Mouse (Mus musculus): ENCODE measurements around the gene Uqcr11. TPM values are rescaled to one million over a fixed set of nuclear protein-coding genes. Genes with fewer than 3 reads are reported as not detected.

Uqcr11 gene
- 369 and 391 TPM in 2 replicates for total RNA-seq (2014; rRNA removed)
- polyA plus RNA-seq (2015; fragmentation: Nextera tagmentation; extraction: Ambion mirVana), result 897 and 981 TPM in 2 replicates

DNA sequence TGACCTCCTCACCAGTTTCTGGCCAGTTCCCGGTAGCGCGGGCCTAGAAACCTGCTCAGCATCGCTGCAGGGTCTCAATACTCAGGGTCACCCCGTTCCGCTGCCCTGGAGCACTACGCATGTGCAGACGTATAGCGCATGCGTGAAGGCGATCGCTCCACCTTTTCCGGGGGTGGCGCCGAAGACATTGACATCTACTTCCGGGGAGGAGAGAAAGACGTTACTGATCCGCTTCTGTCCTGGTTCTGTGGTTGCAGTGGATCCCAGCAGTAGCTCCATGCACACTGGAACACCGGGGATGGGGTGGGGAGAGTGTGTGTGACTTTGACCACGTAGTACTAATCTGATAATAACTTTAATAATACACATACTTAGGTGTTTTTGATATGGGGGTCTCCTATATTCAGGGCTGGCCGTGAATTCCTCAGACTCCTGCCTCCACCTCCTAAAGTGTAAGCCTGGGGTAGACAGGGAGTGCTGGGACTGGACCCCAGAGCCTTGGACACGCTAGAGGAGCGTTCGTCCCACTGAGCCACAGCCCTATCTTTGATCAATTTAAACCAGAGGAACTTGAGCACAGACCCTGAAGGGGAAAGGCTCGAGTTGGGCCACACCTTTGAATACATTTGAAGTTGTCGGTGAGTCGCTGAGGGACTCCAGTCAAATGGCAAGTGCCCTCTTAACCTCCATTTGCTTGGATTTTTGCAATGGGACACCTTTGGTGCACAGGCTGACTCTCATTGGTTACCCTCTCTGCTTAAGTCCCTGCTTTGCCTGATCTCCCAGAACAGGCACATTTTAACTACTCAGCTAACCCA lies at the start of gene Uqcr11:
Uqcr11 (minus strand) TSS at position 147 of the 818 bp plus-strand sequence.
- DNase-seq (ENCODE audit: low spot score), result peak; percentile 97
- no peaks in the 10 kb centered on the region for H3K27me3 ChIP-seq (ENCODE audit: insufficient read depth, low read length)
- WGBS, result 2% methylated on average over 27 of the region's 27 CpGs
- H3K4me3 ChIP-seq (ENCODE audit: low read length), result peak within 1 kb of the TSS; percentile 74
- H3K4me1 ChIP-seq (ENCODE audit: insufficient read depth, low read length), result peaks cover 8% of the 10 kb centered on the region
- peaks cover 20% of the 10 kb centered on the region; the same call in 1 of the 2 replicates for H3K36me3 ChIP-seq (ENCODE audit: insufficient read depth, low read length)
- peak within 1 kb of the TSS; percentile 84 for H3K27ac ChIP-seq
- H3K4me2 ChIP-seq (ENCODE audit: low read depth, low read length), result peak within 1 kb of the TSS; percentile 97
- no peak for TF ChIP-seq CTCF (IDR thresholded peaks at IDR 0.05; ENCODE audit: low read depth)
- H3K9ac ChIP-seq (replicated peaks; ENCODE audit: low read length), result peak within 1 kb of the TSS; percentile 89
- H3K9me3 ChIP-seq (ENCODE audit: low read length), result no peaks in the 10 kb centered on the region
- ATAC-seq, result peak; percentile 88

DNA sequence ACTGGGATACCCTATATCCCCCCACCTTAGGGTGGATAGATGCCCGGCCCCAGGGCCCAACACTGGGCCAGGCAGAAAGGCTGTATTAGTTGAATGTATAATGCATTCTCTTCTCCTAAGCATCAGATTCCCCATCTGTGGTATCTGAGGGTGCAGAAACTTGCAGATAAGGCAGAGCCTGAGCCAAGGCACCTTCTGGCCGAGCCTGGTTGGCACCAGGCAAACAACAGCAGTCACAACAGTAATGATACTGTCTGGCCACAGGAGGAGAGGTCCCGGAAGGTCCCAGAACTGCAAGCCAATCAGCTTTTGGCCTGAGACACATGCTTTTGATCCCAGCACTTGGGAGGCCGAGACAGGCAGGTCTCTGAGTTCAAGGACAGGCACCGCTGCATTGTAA lies 49.1 kb upstream of the Uqcr11 start:
- DNase-seq (ENCODE audit: low spot score) (no peak), ATAC-seq (no peak)
- no peak overlapping the region for H3K4me3 ChIP-seq (ENCODE audit: low read length)
- no peaks in the 10 kb centered on the region for H3K36me3 ChIP-seq (ENCODE audit: insufficient read depth, low read length)
- no peak overlapping the region for H3K9ac ChIP-seq (replicated peaks; ENCODE audit: low read length)
- WGBS, result 81% methylated on average over 5 of the region's 5 CpGs
- no peak for TF ChIP-seq CTCF (IDR thresholded peaks at IDR 0.05; ENCODE audit: low read depth)
- H3K9me3 ChIP-seq (ENCODE audit: low read length), result no peaks in the 10 kb centered on the region
- H3K27me3 ChIP-seq (ENCODE audit: insufficient read depth, low read length), result no peaks in the 10 kb centered on the region
- no peak overlapping the region for H3K27ac ChIP-seq
- no peak overlapping the region for H3K4me2 ChIP-seq (ENCODE audit: low read depth, low read length)
- H3K4me1 ChIP-seq (ENCODE audit: insufficient read depth, low read length), result peaks cover 3% of the 10 kb centered on the region; the same call in 1 of the 2 replicates

- Histone ChIP-seq H3K36me3 (ENCODE audit: insufficient read depth, low read length) (no peaks in the 10 kb centered on the region), H3K4me1 (ENCODE audit: insufficient read depth, low read length) (peaks cover 3% of the 10 kb centered on the region; the same call in 1 of the 2 replicates), H3K4me2 (ENCODE audit: low read depth, low read length) (no peak overlapping the region), H3K27me3 (ENCODE audit: insufficient read depth, low read length) (no peaks in the 10 kb centered on the region), H3K27ac (no peak overlapping the region), H3K9ac (replicated peaks; ENCODE audit: low read length) (no peak overlapping the region), H3K4me3 (ENCODE audit: low read length) (no peak overlapping the region), H3K9me3 (ENCODE audit: low read length) (no peaks in the 10 kb centered on the region)
- no peak for TF ChIP-seq CTCF (IDR thresholded peaks at IDR 0.05; ENCODE audit: low read depth)
- DNase-seq (ENCODE audit: low spot score), result no peak
- no peak for ATAC-seq
- WGBS, result 84% methylated on average over 5 of the region's 5 CpGs
Measured at GRCm38 (mm10) chr10:80454781-80455180, 48.2 kb upstream of the Uqcr11 start.

GRCm38 (mm10) chr10:80453601-80454000 lies 47.0 kb upstream of the Uqcr11 start:
- DNase-seq (ENCODE audit: low spot score), result no peak
- H3K9me3 ChIP-seq (ENCODE audit: low read length), result no peaks in the 10 kb centered on the region
- no peak overlapping the region for H3K9ac ChIP-seq (replicated peaks; ENCODE audit: low read length)

DNA sequence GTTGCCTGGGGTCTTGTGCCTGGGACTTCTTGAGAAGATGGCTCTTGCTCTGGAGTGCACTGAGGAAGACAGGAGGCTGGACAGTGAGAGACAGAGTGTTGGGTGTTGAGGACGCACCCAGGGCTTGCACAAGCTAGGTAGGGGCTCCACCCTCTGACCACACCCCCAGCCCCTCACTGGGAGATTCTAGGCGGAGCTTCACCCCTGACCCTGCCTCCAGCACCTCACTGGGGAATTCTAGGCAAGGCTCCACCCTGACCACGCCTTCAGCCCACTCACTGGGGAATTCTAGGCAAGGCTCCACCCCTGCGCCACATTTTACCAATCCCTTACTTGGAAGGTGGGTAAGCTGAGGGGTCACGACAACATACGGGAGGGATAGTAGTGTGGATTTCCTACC lies 44.0 kb upstream of the Uqcr11 start:
- H3K4me1 ChIP-seq (ENCODE audit: insufficient read depth, low read length), result no peaks in the 10 kb centered on the region
- no peaks in the 10 kb centered on the region for H3K36me3 ChIP-seq (ENCODE audit: insufficient read depth, low read length)
- no peaks in the 10 kb centered on the region for H3K9me3 ChIP-seq (ENCODE audit: low read length)
- H3K27ac ChIP-seq, result no peak overlapping the region
- no peak overlapping the region for H3K4me2 ChIP-seq (ENCODE audit: low read depth, low read length)
- WGBS, result 5% methylated on average over 6 of the region's 6 CpGs
- H3K4me3 ChIP-seq (ENCODE audit: low read length), result no peak overlapping the region
- peaks cover 7% of the 10 kb centered on the region; the same call in 1 of the 2 replicates for H3K27me3 ChIP-seq (ENCODE audit: insufficient read depth, low read length)
- no peak overlapping the region for H3K9ac ChIP-seq (replicated peaks; ENCODE audit: low read length)
- ATAC-seq (no peak), DNase-seq (ENCODE audit: low spot score) (no peak)
- TF ChIP-seq CTCF (IDR thresholded peaks at IDR 0.05; ENCODE audit: low read depth), result no peak

More at GRCm38 (mm10) chr10:80453601-80454000, 47.0 kb upstream of the Uqcr11 start:
- ATAC-seq, result no peak
- H3K4me3 ChIP-seq (ENCODE audit: low read length), result no peak overlapping the region
- H3K4me2 ChIP-seq (ENCODE audit: low read depth, low read length), result no peak overlapping the region
- H3K36me3 ChIP-seq (ENCODE audit: insufficient read depth, low read length), result no peaks in the 10 kb centered on the region
- no peaks in the 10 kb centered on the region; the same call in 1 of the 2 replicates for H3K4me1 ChIP-seq (ENCODE audit: insufficient read depth, low read length)
- no peak for TF ChIP-seq CTCF (IDR thresholded peaks at IDR 0.05; ENCODE audit: low read depth)
- no peaks in the 10 kb centered on the region for H3K27me3 ChIP-seq (ENCODE audit: insufficient read depth, low read length)
- 63% methylated on average over 10 of the region's 10 CpGs for WGBS
- H3K27ac ChIP-seq, result no peak overlapping the region

- peak; percentile 99 for TF ChIP-seq CTCF (IDR thresholded peaks at IDR 0.05; ENCODE audit: low read depth)
- ATAC-seq (peak; percentile 89), DNase-seq (ENCODE audit: low spot score) (peak; percentile 92)
- H3K9ac ChIP-seq (replicated peaks; ENCODE audit: low read length), result no peak overlapping the region
- no peaks in the 10 kb centered on the region for H3K9me3 ChIP-seq (ENCODE audit: low read length)
- H3K36me3 ChIP-seq (ENCODE audit: insufficient read depth, low read length), result no peaks in the 10 kb centered on the region
- peak overlapping the region; percentile 25; the same call in 1 of the 2 replicates for H3K4me2 ChIP-seq (ENCODE audit: low read depth, low read length)
- peaks cover 7% of the 10 kb centered on the region; the same call in 1 of the 2 replicates for H3K27me3 ChIP-seq (ENCODE audit: insufficient read depth, low read length)
- 7% methylated on average over 26 of the region's 26 CpGs for WGBS
- H3K4me1 ChIP-seq (ENCODE audit: insufficient read depth, low read length), result no peaks in the 10 kb centered on the region
- no peak overlapping the region for H3K27ac ChIP-seq
- no peak overlapping the region for H3K4me3 ChIP-seq (ENCODE audit: low read length)
Measured at GRCm38 (mm10) chr10:80445898-80446601, 39.4 kb upstream of the Uqcr11 start.

Data from hindbrain, postnatal 0 days (tissue).